26 mouse cellular contexts compared by ENCODE assay signal in genomic region chr2:153278357-153278756, GRCm38 (mm10). TPM values are rescaled to one million over a fixed set of nuclear protein-coding genes. Genes with fewer than 3 reads are reported as not detected.
DNase-seq lines count a peak whose midpoint lies in the region; ATAC-seq lines count a peak whose summit lies in the region.
"Had no signal": no experiment of that assay in that cellular context is flagged by ENCODE, and none has a peak within 500 bp of the region (broad histone marks: within the 10 kb centered on the region; RNA-seq: fewer than 3 reads in every experiment).

No protein-coding gene starts in this region.

- WGBS in forebrain, embryonic 11.5 days = 86% methylated on average over 5 of the region's 5 CpGs
- 80% methylated on average over 5 of the region's 5 CpGs for WGBS in forebrain, embryonic 13.5 days
- WGBS in midbrain, embryonic 15.5 days = 90% methylated on average over 5 of the region's 5 CpGs
- WGBS in kidney, embryonic 16.5 days = 76% methylated on average over 5 of the region's 5 CpGs

- ATAC-seq in forebrain, embryonic 11.5 days (replicated peaks; ENCODE audit: low FRiP score) = no peak
- no peak for ATAC-seq in forebrain, embryonic 13.5 days
- peak; percentile 95 for ATAC-seq in inflammation-experienced regulatory T-cells, adult 6 months
- no peak for ATAC-seq in midbrain, embryonic 15.5 days (replicated peaks)
- no peak for ATAC-seq in kidney, embryonic 16.5 days (ENCODE audit: low FRiP score, low TSS enrichment)
- ATAC-seq: intestine, embryonic 15.5 days had no signal

- H3K9me3 ChIP-seq in forebrain, embryonic 11.5 days (ENCODE audit: control insufficient read depth, low read length) = no peaks in the 10 kb centered on the region
- peaks cover 3% of the 10 kb centered on the region; the same call in 1 of the 2 replicates for H3K9me3 ChIP-seq in forebrain, embryonic 13.5 days (replicated peaks)
- no peaks in the 10 kb centered on the region for H3K9me3 ChIP-seq in midbrain, embryonic 15.5 days
- no peaks in the 10 kb centered on the region; the same call in 1 of the 2 replicates for H3K9me3 ChIP-seq in kidney, embryonic 16.5 days (ENCODE audit: low read length)
- H3K9me3 ChIP-seq: embryonic facial prominence, embryonic 12.5 days; forebrain, embryonic 12.5 days; heart, embryonic 15.5 days; hindbrain, embryonic 13.5 days; intestine, embryonic 15.5 days; limb, embryonic 12.5 days; midbrain, embryonic 12.5 days; neural tube, embryonic 15.5 days had no signal

- H3K27ac ChIP-seq in forebrain, embryonic 11.5 days (ENCODE audit: low read depth, low read length) = no peak overlapping the region
- no peak overlapping the region for H3K27ac ChIP-seq in forebrain, embryonic 13.5 days
- H3K27ac ChIP-seq in midbrain, embryonic 15.5 days = no peak overlapping the region
- H3K27ac ChIP-seq in kidney, embryonic 16.5 days (ENCODE audit: low read length) = no peak overlapping the region
- H3K27ac ChIP-seq: embryonic facial prominence, embryonic 12.5 days; forebrain, embryonic 12.5 days; heart, embryonic 15.5 days; hindbrain, embryonic 13.5 days; intestine, embryonic 15.5 days; limb, embryonic 12.5 days; midbrain, embryonic 12.5 days; neural tube, embryonic 15.5 days had no signal

- no peak overlapping the region for H3K4me2 ChIP-seq in forebrain, embryonic 11.5 days (ENCODE audit: low read depth, low read length, severe bottlenecking)
- no peak overlapping the region for H3K4me2 ChIP-seq in forebrain, embryonic 13.5 days
- H3K4me2 ChIP-seq in midbrain, embryonic 15.5 days = no peak overlapping the region
- no peak overlapping the region for H3K4me2 ChIP-seq in kidney, embryonic 16.5 days (replicated peaks; ENCODE audit: low read depth, low read length)
- H3K4me2 ChIP-seq: embryonic facial prominence, embryonic 12.5 days; forebrain, embryonic 12.5 days; heart, embryonic 15.5 days; hindbrain, embryonic 13.5 days; intestine, embryonic 15.5 days; limb, embryonic 12.5 days; liver, embryonic 11.5 days; midbrain, embryonic 12.5 days; neural tube, embryonic 15.5 days had no signal

- no peaks in the 10 kb centered on the region for H3K4me1 ChIP-seq in forebrain, embryonic 11.5 days (replicated peaks; ENCODE audit: control insufficient read depth, insufficient read depth, low read length)
- H3K4me1 ChIP-seq in forebrain, embryonic 13.5 days = no peaks in the 10 kb centered on the region
- H3K4me1 ChIP-seq in midbrain, embryonic 15.5 days = no peaks in the 10 kb centered on the region
- no peaks in the 10 kb centered on the region for H3K4me1 ChIP-seq in kidney, embryonic 16.5 days (ENCODE audit: insufficient read depth, low read length)
- H3K4me1 ChIP-seq: embryonic facial prominence, embryonic 12.5 days; forebrain, embryonic 12.5 days; heart, embryonic 15.5 days; hindbrain, embryonic 13.5 days; limb, embryonic 12.5 days; midbrain, embryonic 12.5 days; neural tube, embryonic 15.5 days had no signal

- H3K4me3 ChIP-seq in forebrain, embryonic 11.5 days (ENCODE audit: low read depth, low read length) = no peak overlapping the region
- no peak overlapping the region for H3K4me3 ChIP-seq in forebrain, embryonic 13.5 days
- H3K4me3 ChIP-seq in midbrain, embryonic 15.5 days = no peak overlapping the region
- no peak overlapping the region for H3K4me3 ChIP-seq in kidney, embryonic 16.5 days (ENCODE audit: low read length)
- H3K4me3 ChIP-seq: embryonic facial prominence, embryonic 12.5 days; forebrain, embryonic 12.5 days; heart, embryonic 15.5 days; hindbrain, embryonic 13.5 days; intestine, embryonic 15.5 days; limb, embryonic 12.5 days; midbrain, embryonic 12.5 days; myocyte; neural tube, embryonic 15.5 days had no signal

- peak; percentile 23 for DNase-seq in forebrain, embryonic 11.5 days (ENCODE audit: low spot score)
- DNase-seq in thymus, postnatal 10 days (ENCODE audit: low spot score in 2 of 2) = peak; percentile 51 to 61
- no peak for DNase-seq in cerebellum, postnatal 36 days
- DNase-seq: adrenal gland, postnatal 10 days; cerebellum, adult 18-20 months; cerebellum, postnatal 14 days; gastrocnemius, postnatal 36 days; heart, postnatal 36 days; kidney, adult 8-10 months; kidney, postnatal 25 days; lung, adult 18-20 months; lung, postnatal 10 days had no signal

- no peak overlapping the region for H3K9ac ChIP-seq in forebrain, embryonic 11.5 days (ENCODE audit: low read length)
- no peak overlapping the region for H3K9ac ChIP-seq in forebrain, embryonic 13.5 days
- H3K9ac ChIP-seq in midbrain, embryonic 15.5 days = no peak overlapping the region
- H3K9ac ChIP-seq in kidney, embryonic 16.5 days (replicated peaks; ENCODE audit: low read length) = no peak overlapping the region
- H3K9ac ChIP-seq: embryonic facial prominence, embryonic 12.5 days; forebrain, embryonic 12.5 days; heart, embryonic 15.5 days; hindbrain, embryonic 13.5 days; intestine, embryonic 15.5 days; limb, embryonic 12.5 days; midbrain, embryonic 12.5 days; neural tube, embryonic 15.5 days had no signal

- no peaks in the 10 kb centered on the region for H3K36me3 ChIP-seq in forebrain, embryonic 11.5 days (ENCODE audit: control insufficient read depth, insufficient read depth, low read length)
- H3K36me3 ChIP-seq in forebrain, embryonic 13.5 days (ENCODE audit: poor library complexity, severe bottlenecking) = no peaks in the 10 kb centered on the region
- no peaks in the 10 kb centered on the region for H3K36me3 ChIP-seq in midbrain, embryonic 15.5 days (replicated peaks)
- no peaks in the 10 kb centered on the region for H3K36me3 ChIP-seq in kidney, embryonic 16.5 days (ENCODE audit: insufficient read depth, low read length)
- H3K36me3 ChIP-seq: embryonic facial prominence, embryonic 12.5 days; forebrain, embryonic 12.5 days; heart, embryonic 15.5 days; hindbrain, embryonic 13.5 days; intestine, embryonic 15.5 days; limb, embryonic 12.5 days; midbrain, embryonic 12.5 days; neural tube, embryonic 15.5 days had no signal

- no peaks in the 10 kb centered on the region for H3K27me3 ChIP-seq in forebrain, embryonic 11.5 days (ENCODE audit: control insufficient read depth, insufficient read depth, low read length)
- no peaks in the 10 kb centered on the region for H3K27me3 ChIP-seq in forebrain, embryonic 13.5 days
- no peaks in the 10 kb centered on the region for H3K27me3 ChIP-seq in midbrain, embryonic 15.5 days (replicated peaks)
- no peaks in the 10 kb centered on the region for H3K27me3 ChIP-seq in kidney, embryonic 16.5 days (ENCODE audit: insufficient read depth, low read length)
- H3K27me3 ChIP-seq: embryonic facial prominence, embryonic 12.5 days; forebrain, embryonic 12.5 days; heart, embryonic 15.5 days; hindbrain, embryonic 13.5 days; intestine, embryonic 15.5 days; limb, embryonic 12.5 days; midbrain, embryonic 12.5 days; neural tube, embryonic 15.5 days had no signal

RNA-seq across cellular contexts. Expression of gene Kif3b, which starts 12.9 kb away (rescaled TPM):
- 7.1 and 7.4 TPM in 2 replicates for polyA plus RNA-seq in forebrain, embryonic 11.5 days (2014; fragmentation: Nextera tagmentation; extraction: Ambion mirVana)
- polyA plus RNA-seq in forebrain, embryonic 13.5 days (2015; fragmentation: Nextera tagmentation; extraction: Ambion mirVana) = 11.3 and 12.9 TPM in 2 replicates
- 10 to 100 TPM in 2 of 3 experiments, 1 to 10 TPM in 1; 8.5 to 13.3 (median 11.6) TPM for polyA plus RNA-seq in inflammation-experienced regulatory T-cells, adult 6 months (2017; shearing (Covaris generic))
- polyA plus RNA-seq in midbrain, embryonic 15.5 days (2015; fragmentation: Nextera tagmentation; extraction: Ambion mirVana) = 24.6 and 24.7 TPM in 2 replicates
- 8.9 TPM in 2 replicates for polyA plus RNA-seq in kidney, embryonic 16.5 days (2015; fragmentation: Nextera tagmentation; extraction: Ambion mirVana)

RNA-seq across cellular contexts. Expression of gene Pofut1, which starts 37.0 kb away (rescaled TPM):
- 7.2 and 8.1 TPM in 2 replicates for polyA plus RNA-seq in forebrain, embryonic 11.5 days (2014; fragmentation: Nextera tagmentation; extraction: Ambion mirVana)
- 6.8 and 7.3 TPM in 2 replicates for polyA plus RNA-seq in forebrain, embryonic 13.5 days (2015; fragmentation: Nextera tagmentation; extraction: Ambion mirVana)
- 10 to 100 TPM in 1 of 3 experiments, 1 to 10 TPM in 2; 6.2 to 13.5 (median 9.4) TPM for polyA plus RNA-seq in inflammation-experienced regulatory T-cells, adult 6 months (2017; shearing (Covaris generic))
- 5.2 and 6.2 TPM in 2 replicates for polyA plus RNA-seq in midbrain, embryonic 15.5 days (2015; fragmentation: Nextera tagmentation; extraction: Ambion mirVana)
- polyA plus RNA-seq in kidney, embryonic 16.5 days (2015; fragmentation: Nextera tagmentation; extraction: Ambion mirVana) = 6.5 and 6.9 TPM in 2 replicates

RNA-seq across cellular contexts. Expression of gene Plagl2, which starts 37.1 kb away (rescaled TPM):
- 37.4 and 40.4 TPM in 2 replicates for polyA plus RNA-seq in forebrain, embryonic 11.5 days (2014; fragmentation: Nextera tagmentation; extraction: Ambion mirVana)
- polyA plus RNA-seq in forebrain, embryonic 13.5 days (2015; fragmentation: Nextera tagmentation; extraction: Ambion mirVana) = 12.0 and 13.6 TPM in 2 replicates
- 10 to 100 TPM; 18.9 to 24.1 (median 21.5) TPM for polyA plus RNA-seq in inflammation-experienced regulatory T-cells, adult 6 months (2017; shearing (Covaris generic))
- 6.5 and 7.4 TPM in 2 replicates for polyA plus RNA-seq in midbrain, embryonic 15.5 days (2015; fragmentation: Nextera tagmentation; extraction: Ambion mirVana)
- 14.0 and 17.3 TPM in 2 replicates for polyA plus RNA-seq in kidney, embryonic 16.5 days (2015; fragmentation: Nextera tagmentation; extraction: Ambion mirVana)

RNA-seq across cellular contexts. Expression of gene Tspyl3, which starts 53.1 kb away (rescaled TPM):
- polyA plus RNA-seq in forebrain, embryonic 11.5 days (2014; fragmentation: Nextera tagmentation; extraction: Ambion mirVana) = 4.8 and 5.6 TPM in 2 replicates
- polyA plus RNA-seq in forebrain, embryonic 13.5 days (2015; fragmentation: Nextera tagmentation; extraction: Ambion mirVana) = 12.6 and 15.7 TPM in 2 replicates
- polyA plus RNA-seq in inflammation-experienced regulatory T-cells, adult 6 months (2017; shearing (Covaris generic)) = 10 to 100 TPM; 23.3 to 25.2 (median 25.1) TPM
- 49.2 and 49.7 TPM in 2 replicates for polyA plus RNA-seq in midbrain, embryonic 15.5 days (2015; fragmentation: Nextera tagmentation; extraction: Ambion mirVana)
- 14.0 and 14.6 TPM in 2 replicates for polyA plus RNA-seq in kidney, embryonic 16.5 days (2015; fragmentation: Nextera tagmentation; extraction: Ambion mirVana)

Comparison
In these comparisons a context has a peak if more than half of its experiments do, and no peak if none do; other contexts are left out.
1. DNase-seq: peak in forebrain, embryonic 11.5 days (single experiment) and thymus, postnatal 10 days (2 of 2); none in cerebellum, postnatal 36 days (0 of 2).